Mouse (Mus musculus) hindlimb bud, embryonic 11.5 days (tissue): ENCODE measurements at regions not wholly inside any gene's neighbourhood (a gene's known extent, or its start where the extent isn't known, plus 50 kb on each side); places are given as distances from the start of the nearest gene placed in this dataset.

Source experiments
- DNase-seq: peaks from one replicate; pipeline ENCODE4 v3.0.0-alpha.2; 2012; ENCODE audit warnings: low read depth, low spot score; ENCODE audit errors: extremely low spot score

- peak; percentile 79 for DNase-seq
These were observed 464.0 kb upstream of the Cntn6 start for GRCm38 (mm10) chr6:104028439-104029091.

- DNase-seq = no peak
These were observed 453.7 kb upstream of the Cntn6 start for GRCm38 (mm10) chr6:104038853-104039252.

- no peak for DNase-seq
These were observed 452.1 kb upstream of the Cntn6 start for GRCm38 (mm10) chr6:104040450-104040849.

GRCm38 (mm10) chr6:104055996-104056395, 436.6 kb upstream of the Cntn6 start:
- DNase-seq = no peak

- DNase-seq = no peak
These were observed 430.8 kb upstream of the Cntn6 start for GRCm38 (mm10) chr6:104061692-104062263.

- no peak for DNase-seq
These were observed 412.0 kb upstream of the Cntn6 start for GRCm38 (mm10) chr6:104080581-104080980.

GRCm38 (mm10) chr6:104082242-104082641, 410.3 kb upstream of the Cntn6 start:
- no peak for DNase-seq

- DNase-seq = no peak
These were observed 384.2 kb upstream of the Cntn6 start for GRCm38 (mm10) chr6:104108386-104108785.
